Mouse (Mus musculus) CD4-positive, CD25-positive, alpha-beta regulatory T cell, adult 9 weeks (primary cell): ENCODE data around the gene Polr3a. TPM values are rescaled to one million over a fixed set of nuclear protein-coding genes. Genes with fewer than 3 reads are reported as not detected.

Experiments used
- polyA plus RNA-seq: library from polyadenylated mRNA; unstranded; fragments of 100-300 nt; shearing (Covaris generic); gene quantifications from one replicate; pipeline ENCODE4 v1.2.1, GENCODE M21; 2017

Polr3a gene
- 36.3 TPM for polyA plus RNA-seq

DNA sequence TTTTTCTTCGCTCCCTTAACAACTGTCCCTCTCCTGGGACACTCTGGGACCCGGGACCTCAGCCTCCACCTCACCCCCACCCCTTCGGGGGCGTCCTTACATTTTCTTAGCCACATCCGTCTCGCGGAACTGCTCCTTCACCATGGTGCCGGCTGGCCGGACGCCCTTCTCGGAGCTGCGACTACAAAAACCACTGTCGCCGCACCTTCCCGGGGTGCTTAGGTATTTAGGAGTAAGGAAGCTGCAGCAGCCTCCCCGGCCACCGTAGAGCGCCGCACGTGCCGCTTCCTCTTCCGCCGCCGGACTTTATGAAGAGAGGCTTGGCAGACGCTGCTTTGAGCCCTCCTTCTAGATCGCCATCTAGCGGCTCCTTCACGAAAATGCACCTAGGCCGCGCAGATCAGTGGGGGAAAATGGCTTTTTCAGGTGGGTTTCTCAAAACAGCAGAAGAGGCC is at the start of gene Polr3a, which contains the start of gene Rps24:
Polr3a (minus strand) TSS at position 286 of the 455 bp plus-strand sequence.
Rps24 (plus strand) TSS at position 353 of the 455 bp plus-strand sequence.

Other genes with a start within 250 kb of the Polr3a start
- gene Dlg5, start 241.1 kb downstream of the Polr3a start, polyA plus RNA-seq: 0.29 TPM
- gene E330034G19Rik, start 193.8 kb downstream of the Polr3a start, polyA plus RNA-seq: not detected
- 1,809 TPM for gene Rps24, start 67 bp upstream of the Polr3a start, polyA plus RNA-seq